Mouse (Mus musculus): ENCODE data around the gene Zswim9. TPM values are rescaled to one million over a fixed set of nuclear protein-coding genes. Genes with fewer than 3 reads are reported as not detected.

Zswim9 gene
- polyA plus RNA-seq, 1 experiment from 2014 or later, result 10.3 TPM

Other genes with a start within 250 kb of the Zswim9 start
- gene Chmp2a, start 243.9 kb downstream of the Zswim9 start, polyA plus RNA-seq (2015; fragmentation: Nextera tagmentation; extraction: Ambion mirVana), result 174 TPM in 2 replicates
- 41.3 and 64.6 TPM in 2 replicates for gene Ube2m, start 240.4 kb downstream of the Zswim9 start, polyA plus RNA-seq (2015; fragmentation: Nextera tagmentation; extraction: Ambion mirVana)
- 9.3 and 9.7 TPM in 2 replicates for gene Mzf1, start 224.0 kb downstream of the Zswim9 start, polyA plus RNA-seq (2015; fragmentation: Nextera tagmentation; extraction: Ambion mirVana)
- 0.34 TPM in 2 replicates for gene Vmn1r85, start 183.5 kb downstream of the Zswim9 start, polyA plus RNA-seq (2015; fragmentation: Nextera tagmentation; extraction: Ambion mirVana)
- not detected in 2 replicates for gene Vmn1r86, start 158.8 kb downstream of the Zswim9 start, polyA plus RNA-seq (2015; fragmentation: Nextera tagmentation; extraction: Ambion mirVana)
- gene Vmn1r87, start 138.6 kb downstream of the Zswim9 start, polyA plus RNA-seq (2015; fragmentation: Nextera tagmentation; extraction: Ambion mirVana), result not detected in 2 replicates
- not detected in 2 replicates for gene Vmn1r88, start 119.2 kb downstream of the Zswim9 start, polyA plus RNA-seq (2015; fragmentation: Nextera tagmentation; extraction: Ambion mirVana)
- gene Vmn1r89, start 65.7 kb downstream of the Zswim9 start, polyA plus RNA-seq (2015; fragmentation: Nextera tagmentation; extraction: Ambion mirVana), result not detected in 2 replicates
- 36.0 and 37.4 TPM in 2 replicates for gene Lig1, start 1.4 kb downstream of the Zswim9 start, polyA plus RNA-seq (2015; fragmentation: Nextera tagmentation; extraction: Ambion mirVana)
- 0.44 and 1.1 TPM in 2 replicates for gene Pla2g4c, start 45.9 kb upstream of the Zswim9 start, polyA plus RNA-seq (2015; fragmentation: Nextera tagmentation; extraction: Ambion mirVana)
- 0.10 TPM in 1 of 2 replicates, not detected in the other for gene Cabp5, start 119.4 kb upstream of the Zswim9 start, polyA plus RNA-seq (2015; fragmentation: Nextera tagmentation; extraction: Ambion mirVana)
- not detected in 2 replicates for gene Bsph1, start 172.1 kb upstream of the Zswim9 start, polyA plus RNA-seq (2015; fragmentation: Nextera tagmentation; extraction: Ambion mirVana)